11 mouse cellular contexts compared by ENCODE assay signal in genomic region chr6:101330392-101330791, GRCm38 (mm10). TPM values are rescaled to one million over a fixed set of nuclear protein-coding genes. Genes with fewer than 3 reads are reported as not detected.
DNase-seq lines count a peak whose midpoint lies in the region; ATAC-seq and TF ChIP-seq lines count a peak whose summit lies in the region.
"Had no signal": no experiment of that assay in that cellular context is flagged by ENCODE, and none has a peak within 500 bp of the region (broad histone marks: within the 10 kb centered on the region; RNA-seq: fewer than 3 reads in every experiment).

No protein-coding gene starts in this region.

- no peak overlapping the region for H3K27ac ChIP-seq in kidney, embryonic 14.5 days (ENCODE audit: low read depth, low read length)
- no peak overlapping the region for H3K27ac ChIP-seq in kidney, adult 2 months (ENCODE audit: insufficient read depth, low read depth, low read length)
- H3K27ac ChIP-seq in intestine, embryonic 14.5 days (ENCODE audit: low read depth), result 0 out of 2 replicates have a peak overlapping the region, but pooled peaks have one; percentile 14
- 0 out of 2 replicates have a peak overlapping the region, but pooled peaks have one; percentile 0 for H3K27ac ChIP-seq in stomach, postnatal 0 days (replicated peaks)
- H3K27ac ChIP-seq: limb, embryonic 15.5 days had no signal

- H3K36me3 ChIP-seq in kidney, embryonic 14.5 days (ENCODE audit: control insufficient read depth, insufficient read depth, low read length), result no peaks in the 10 kb centered on the region
- no peaks in the 10 kb centered on the region for H3K36me3 ChIP-seq in kidney, adult 2 months (ENCODE audit: control insufficient read depth, insufficient read depth, low read length)
- no peaks in the 10 kb centered on the region for H3K36me3 ChIP-seq in intestine, embryonic 14.5 days (ENCODE audit: control insufficient read depth, insufficient read depth, low read length)
- H3K36me3 ChIP-seq in stomach, postnatal 0 days (ENCODE audit: control insufficient read depth, insufficient read depth, low read length), result no peaks in the 10 kb centered on the region
- H3K36me3 ChIP-seq: limb, embryonic 15.5 days had no signal

- H3K9ac ChIP-seq in kidney, embryonic 14.5 days (ENCODE audit: low read depth, low read length), result no peak overlapping the region
- no peak overlapping the region for H3K9ac ChIP-seq in intestine, embryonic 14.5 days (ENCODE audit: low read length)
- H3K9ac ChIP-seq in stomach, postnatal 0 days (ENCODE audit: low read length), result no peak overlapping the region
- H3K9ac ChIP-seq: limb, embryonic 15.5 days had no signal

- TF ChIP-seq EP300 in stomach, postnatal 0 days (optimal IDR thresholded peaks at IDR 0.05), result no peak

- no peaks in the 10 kb centered on the region for H3K9me3 ChIP-seq in kidney, embryonic 14.5 days (ENCODE audit: control insufficient read depth, low read length)
- no peaks in the 10 kb centered on the region for H3K9me3 ChIP-seq in intestine, embryonic 14.5 days (ENCODE audit: control insufficient read depth, low read length)
- H3K9me3 ChIP-seq in stomach, postnatal 0 days (ENCODE audit: control insufficient read depth, low read length), result no peaks in the 10 kb centered on the region
- H3K9me3 ChIP-seq: limb, embryonic 15.5 days had no signal

- WGBS in kidney, embryonic 14.5 days, result 22% methylated on average over 5 of the region's 5 CpGs
- WGBS in kidney, adult 2 months, result 62% methylated on average over 5 of the region's 5 CpGs
- WGBS in intestine, embryonic 14.5 days, result 15% methylated on average over 5 of the region's 5 CpGs
- 27% methylated on average over 5 of the region's 5 CpGs for WGBS in stomach, postnatal 0 days

- ATAC-seq in kidney, embryonic 14.5 days (ENCODE audit: low FRiP score, low TSS enrichment), result peak; percentile 70
- ATAC-seq in intestine, embryonic 14.5 days (replicated peaks; ENCODE audit: low FRiP score, low TSS enrichment, low read depth), result peak; percentile 47
- ATAC-seq in stomach, postnatal 0 days (ENCODE audit: low FRiP score, low TSS enrichment), result peak; percentile 52; the same call in 1 of the 2 replicates
- ATAC-seq: hindbrain, embryonic 16.5 days; midbrain, embryonic 16.5 days had no signal

- no peak for TF ChIP-seq POLR2A in kidney, adult 2 months (IDR thresholded peaks at IDR 0.05; ENCODE audit: low read depth, low read length)

- no peak overlapping the region for H3K4me3 ChIP-seq in kidney, embryonic 14.5 days (ENCODE audit: low read length)
- H3K4me3 ChIP-seq in kidney, adult 2 months (ENCODE audit: insufficient read depth, low read depth, low read length), result no peak overlapping the region
- H3K4me3 ChIP-seq in intestine, embryonic 14.5 days (ENCODE audit: low read depth, low read length), result no peak overlapping the region
- no peak overlapping the region for H3K4me3 ChIP-seq in stomach, postnatal 0 days (ENCODE audit: low read depth, low read length)
- H3K4me3 ChIP-seq: limb, embryonic 15.5 days had no signal

- H3K4me2 ChIP-seq in kidney, embryonic 14.5 days (replicated peaks; ENCODE audit: low read depth, low read length), result no peak overlapping the region
- no peak overlapping the region for H3K4me2 ChIP-seq in intestine, embryonic 14.5 days (ENCODE audit: low read length)
- no peak overlapping the region for H3K4me2 ChIP-seq in stomach, postnatal 0 days (replicated peaks; ENCODE audit: low read depth)
- H3K4me2 ChIP-seq: limb, embryonic 15.5 days had no signal

- H3K4me1 ChIP-seq in kidney, embryonic 14.5 days (ENCODE audit: control insufficient read depth, insufficient read depth, low read length), result peaks cover 28% of the 10 kb centered on the region
- H3K4me1 ChIP-seq in kidney, adult 2 months (ENCODE audit: control insufficient read depth, insufficient read depth, low read length), result peaks cover 60% of the 10 kb centered on the region
- peaks cover 62% of the 10 kb centered on the region for H3K4me1 ChIP-seq in intestine, embryonic 14.5 days (replicated peaks; ENCODE audit: control insufficient read depth, insufficient read depth, low read length)
- H3K4me1 ChIP-seq in stomach, postnatal 0 days (replicated peaks; ENCODE audit: control insufficient read depth, insufficient read depth), result peaks cover 13% of the 10 kb centered on the region

- no peaks in the 10 kb centered on the region for H3K27me3 ChIP-seq in kidney, embryonic 14.5 days (ENCODE audit: control insufficient read depth, insufficient read depth, low read length)
- H3K27me3 ChIP-seq in kidney, adult 2 months (replicated peaks; ENCODE audit: control insufficient read depth, insufficient read depth, low read length), result no peaks in the 10 kb centered on the region
- H3K27me3 ChIP-seq in intestine, embryonic 14.5 days (replicated peaks; ENCODE audit: control insufficient read depth, insufficient read depth, low read length), result no peaks in the 10 kb centered on the region
- no peaks in the 10 kb centered on the region for H3K27me3 ChIP-seq in stomach, postnatal 0 days (ENCODE audit: control insufficient read depth, insufficient read depth, low read length)
- H3K27me3 ChIP-seq: limb, embryonic 15.5 days had no signal

- TF ChIP-seq CTCF in kidney, adult 2 months (conservative IDR thresholded peaks at IDR 0.05; ENCODE audit: insufficient read depth, insufficient read length, low read depth, low read length), result no peak
- no peak for TF ChIP-seq CTCF in stomach, postnatal 0 days (IDR thresholded peaks at IDR 0.05; ENCODE audit: low read depth)

- DNase-seq in kidney, adult 2 months, result no peak
- peak; percentile 50 for DNase-seq in lung, postnatal 10 days
- DNase-seq in lung, postnatal 14 days, result no peak
- no peak for DNase-seq in intestine, embryonic 14.5 days (ENCODE audit: low spot score)
- no peak for DNase-seq in stomach, postnatal 0 days (ENCODE audit: low spot score)
- DNase-seq in right cerebral cortex, postnatal 36 days (ENCODE audit: low spot score in 2 of 2), result no peak
- no peak for DNase-seq in cerebellum, adult 9-11 months

RNA-seq across cellular contexts. Expression of gene Pdzrn3, which starts 47.3 kb away (rescaled TPM):
- 8.4 and 12.1 TPM in 2 replicates for polyA plus RNA-seq in kidney, embryonic 14.5 days (2014; fragmentation: Nextera tagmentation; extraction: Ambion mirVana)
- 11.9 and 14.2 TPM in 2 replicates for polyA plus RNA-seq in kidney, adult 2 months (2012; rRNA removed)
- polyA plus RNA-seq in intestine, embryonic 14.5 days (2014; fragmentation: Nextera tagmentation; extraction: Ambion mirVana), result 16.5 and 19.0 TPM in 2 replicates
- 5.1 and 6.1 TPM in 2 replicates for polyA plus RNA-seq in stomach, postnatal 0 days (2015; fragmentation: Nextera tagmentation; extraction: Ambion mirVana)

Comparison
In these comparisons a context has a peak if more than half of its experiments do, and no peak if none do; other contexts are left out.
1. H3K27ac ChIP-seq: peak in intestine, embryonic 14.5 days (single experiment) and stomach, postnatal 0 days (single experiment); none in kidney, embryonic 14.5 days (single experiment) and kidney, adult 2 months (single experiment).
2. Peak in every context shown above with its lines, with median percentiles within 50 percentile points of each other: ATAC-seq.